Mouse (Mus musculus): ENCODE data around the gene Lrch3. TPM values are rescaled to one million over a fixed set of nuclear protein-coding genes. Genes with fewer than 3 reads are reported as not detected.

Lrch3 gene
- polyA plus RNA-seq, 1 experiment: 32.5 TPM

DNA sequence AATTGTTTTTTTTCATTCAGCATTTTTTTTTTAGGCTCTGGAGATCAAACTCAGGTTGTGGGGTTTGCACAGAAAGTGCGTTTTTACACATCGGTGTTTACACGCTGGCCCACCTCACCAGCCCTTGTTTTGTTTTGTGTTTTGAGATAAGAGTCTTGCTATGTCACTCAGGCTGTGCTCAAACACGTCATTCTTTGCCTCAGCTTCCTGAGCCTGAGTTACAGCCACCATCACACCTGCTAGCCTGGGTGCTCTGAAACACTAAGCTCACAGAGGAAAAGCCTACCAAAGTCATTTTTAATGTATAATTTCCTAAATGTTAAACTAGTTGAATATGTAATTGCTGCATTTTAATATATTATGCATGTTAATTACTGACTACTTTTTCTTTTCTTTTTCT is 67.5 kb downstream of the Lrch3 start:
- H3K36me3 ChIP-seq (ENCODE audit: control insufficient read depth, insufficient read depth, low read length, poor library complexity, severe bottlenecking): peaks cover 5% of the 10 kb centered on the region; the same call in 1 of the 2 replicates
- no peak overlapping the region for H3K9ac ChIP-seq (ENCODE audit: low read depth, poor library complexity, severe bottlenecking)
- H3K9me3 ChIP-seq (replicated peaks; ENCODE audit: control insufficient read depth, insufficient read depth, low read length, poor library complexity, severe bottlenecking): no peaks in the 10 kb centered on the region
- H3K4me1 ChIP-seq (ENCODE audit: control insufficient read depth, insufficient read depth, low read length): no peaks in the 10 kb centered on the region
- no peak overlapping the region for H3K27ac ChIP-seq (ENCODE audit: insufficient read depth, low read length)
- TF ChIP-seq EP300 (IDR thresholded peaks at IDR 0.05; ENCODE audit: insufficient read depth, low read depth, low read length): no peak
- H3K4me3 ChIP-seq (ENCODE audit: low read depth, low read length): no peak overlapping the region
- no peaks in the 10 kb centered on the region for H3K27me3 ChIP-seq (ENCODE audit: control insufficient read depth, insufficient read depth, low read length, poor library complexity, severe bottlenecking)

DNA sequence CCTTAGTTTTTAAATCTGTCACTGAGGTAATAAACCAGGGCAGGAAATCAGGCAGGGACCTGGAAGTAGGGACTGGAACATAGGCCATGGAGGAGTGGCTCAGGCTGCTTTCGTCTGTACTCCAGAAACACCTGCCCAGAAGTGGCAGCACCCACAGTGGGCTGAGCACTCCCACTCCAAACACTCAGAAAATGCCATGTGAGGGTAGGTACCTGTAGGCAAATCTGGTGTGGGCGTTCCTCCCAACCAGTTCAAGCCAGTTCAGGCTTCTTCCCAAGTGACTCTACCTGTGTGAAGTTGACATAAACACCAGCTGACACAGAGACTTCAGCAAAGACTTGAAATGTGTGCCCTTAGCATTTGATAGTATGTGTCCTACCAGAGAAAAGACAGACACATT is 70.7 kb downstream of the Lrch3 start:
- Histone ChIP-seq H3K9ac (ENCODE audit: low read depth, poor library complexity, severe bottlenecking) (no peak overlapping the region), H3K4me1 (ENCODE audit: control insufficient read depth, insufficient read depth, low read length) (no peaks in the 10 kb centered on the region), H3K9me3 (replicated peaks; ENCODE audit: control insufficient read depth, insufficient read depth, low read length, poor library complexity, severe bottlenecking) (no peaks in the 10 kb centered on the region), H3K4me3 (ENCODE audit: low read depth, low read length) (no peak overlapping the region), H3K36me3 (ENCODE audit: control insufficient read depth, insufficient read depth, low read length, poor library complexity, severe bottlenecking) (no peaks in the 10 kb centered on the region; the same call in 1 of the 2 replicates), H3K27me3 (ENCODE audit: control insufficient read depth, insufficient read depth, low read length, poor library complexity, severe bottlenecking) (no peaks in the 10 kb centered on the region), H3K27ac (ENCODE audit: insufficient read depth, low read length) (no peak overlapping the region)
- no peak for TF ChIP-seq EP300 (IDR thresholded peaks at IDR 0.05; ENCODE audit: insufficient read depth, low read depth, low read length)
- TF ChIP-seq POLR2A (IDR thresholded peaks at IDR 0.05; ENCODE audit: insufficient read depth, low read length): no peak
- TF ChIP-seq CTCF (IDR thresholded peaks at IDR 0.05; ENCODE audit: low read depth, low read length): no peak

DNA sequence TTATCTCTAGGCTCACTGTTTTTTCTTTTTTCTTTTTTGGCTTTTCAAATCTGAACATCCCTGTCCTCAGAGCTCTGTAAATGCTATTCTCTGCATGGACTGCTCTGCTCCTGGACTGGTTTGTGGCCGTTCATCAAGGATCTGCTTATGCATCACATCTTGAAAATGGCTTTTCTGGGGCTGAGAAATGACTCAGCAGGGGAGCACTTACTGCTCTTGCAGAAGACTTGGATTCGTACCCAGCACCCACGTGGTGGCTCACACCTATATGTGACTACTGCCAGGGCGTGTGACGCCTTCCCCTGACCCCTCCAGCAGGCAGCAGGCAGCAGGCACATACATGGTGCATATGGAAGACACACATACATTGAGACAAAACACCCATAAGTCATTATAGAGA is 78.3 kb downstream of the Lrch3 start:
- H3K4me1 ChIP-seq (ENCODE audit: control insufficient read depth, insufficient read depth, low read length): no peaks in the 10 kb centered on the region
- no peak overlapping the region for H3K27ac ChIP-seq (ENCODE audit: insufficient read depth, low read length)
- no peak overlapping the region for H3K9ac ChIP-seq (ENCODE audit: low read depth, poor library complexity, severe bottlenecking)
- H3K27me3 ChIP-seq (ENCODE audit: control insufficient read depth, insufficient read depth, low read length, poor library complexity, severe bottlenecking): no peaks in the 10 kb centered on the region
- 0 out of 2 replicates have a peak, but pooled peaks cover 3% of the 10 kb centered on the region for H3K36me3 ChIP-seq (ENCODE audit: control insufficient read depth, insufficient read depth, low read length, poor library complexity, severe bottlenecking)
- no peak for TF ChIP-seq CTCF (IDR thresholded peaks at IDR 0.05; ENCODE audit: low read depth, low read length)
- TF ChIP-seq EP300 (IDR thresholded peaks at IDR 0.05; ENCODE audit: insufficient read depth, low read depth, low read length): no peak
- no peak for TF ChIP-seq POLR2A (IDR thresholded peaks at IDR 0.05; ENCODE audit: insufficient read depth, low read length)
- H3K4me3 ChIP-seq (ENCODE audit: low read depth, low read length): no peak overlapping the region
- no peaks in the 10 kb centered on the region for H3K9me3 ChIP-seq (replicated peaks; ENCODE audit: control insufficient read depth, insufficient read depth, low read length, poor library complexity, severe bottlenecking)

DNA sequence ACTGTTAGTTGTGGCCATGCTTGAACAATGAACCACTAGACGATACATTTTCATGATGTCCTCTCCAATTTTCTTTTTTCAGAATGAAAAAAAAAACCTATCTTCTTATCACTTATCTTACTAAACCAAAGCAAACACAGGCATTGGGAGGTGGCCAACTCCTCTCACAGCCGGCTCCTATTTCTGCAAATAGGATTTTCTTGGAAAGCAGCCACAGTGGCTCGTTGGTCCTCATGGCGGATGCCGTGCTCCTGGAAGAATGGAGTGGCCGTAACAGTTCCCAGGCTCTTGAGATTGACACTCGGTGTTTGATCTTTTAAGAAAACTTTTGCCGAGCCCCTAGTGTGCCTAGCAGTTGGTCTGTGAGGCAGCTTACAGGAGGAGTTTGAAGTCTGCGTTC is 91.3 kb downstream of the Lrch3 start:
- H3K4me3 ChIP-seq (ENCODE audit: low read depth, low read length): no peak overlapping the region
- no peaks in the 10 kb centered on the region for H3K9me3 ChIP-seq (replicated peaks; ENCODE audit: control insufficient read depth, insufficient read depth, low read length, poor library complexity, severe bottlenecking)
- TF ChIP-seq POLR2A (IDR thresholded peaks at IDR 0.05; ENCODE audit: insufficient read depth, low read length) (no peak), EP300 (IDR thresholded peaks at IDR 0.05; ENCODE audit: insufficient read depth, low read depth, low read length) (no peak), CTCF (IDR thresholded peaks at IDR 0.05; ENCODE audit: low read depth, low read length) (no peak)
- H3K4me1 ChIP-seq (ENCODE audit: control insufficient read depth, insufficient read depth, low read length): no peaks in the 10 kb centered on the region
- no peak overlapping the region for H3K9ac ChIP-seq (ENCODE audit: low read depth, poor library complexity, severe bottlenecking)
- H3K27ac ChIP-seq (ENCODE audit: insufficient read depth, low read length): no peak overlapping the region
- H3K27me3 ChIP-seq (ENCODE audit: control insufficient read depth, insufficient read depth, low read length, poor library complexity, severe bottlenecking): no peaks in the 10 kb centered on the region
- H3K36me3 ChIP-seq (ENCODE audit: control insufficient read depth, insufficient read depth, low read length, poor library complexity, severe bottlenecking): no peaks in the 10 kb centered on the region; the same call in 1 of the 2 replicates

DNA sequence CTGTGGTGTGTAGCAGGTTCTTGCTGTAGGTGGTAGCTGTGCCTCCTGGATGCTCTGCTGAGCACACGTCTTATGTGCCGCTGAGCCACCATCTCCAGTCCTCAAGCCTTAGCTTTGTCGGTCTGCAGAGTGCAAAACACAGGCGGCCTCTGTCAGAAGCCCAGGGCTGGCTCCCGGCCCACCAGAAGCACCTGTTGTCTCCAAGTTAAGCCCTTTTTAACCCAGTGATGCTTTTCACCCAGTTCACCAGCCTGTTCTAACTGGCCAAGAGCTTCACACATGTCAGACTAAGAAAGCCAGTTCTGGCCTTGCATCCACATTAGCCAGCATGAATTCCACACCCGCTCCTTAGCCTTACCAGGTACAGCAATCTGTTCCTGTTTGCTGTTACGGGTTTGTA is 93.0 kb downstream of the Lrch3 start:
- no peak for TF ChIP-seq POLR2A (IDR thresholded peaks at IDR 0.05; ENCODE audit: insufficient read depth, low read length)
- TF ChIP-seq EP300 (IDR thresholded peaks at IDR 0.05; ENCODE audit: insufficient read depth, low read depth, low read length): no peak
- TF ChIP-seq CTCF (IDR thresholded peaks at IDR 0.05; ENCODE audit: low read depth, low read length): no peak
- no peaks in the 10 kb centered on the region for H3K4me1 ChIP-seq (ENCODE audit: control insufficient read depth, insufficient read depth, low read length)
- no peak overlapping the region for H3K9ac ChIP-seq (ENCODE audit: low read depth, poor library complexity, severe bottlenecking)
- H3K36me3 ChIP-seq (ENCODE audit: control insufficient read depth, insufficient read depth, low read length, poor library complexity, severe bottlenecking): no peaks in the 10 kb centered on the region; the same call in 1 of the 2 replicates
- no peaks in the 10 kb centered on the region for H3K27me3 ChIP-seq (ENCODE audit: control insufficient read depth, insufficient read depth, low read length, poor library complexity, severe bottlenecking)
- H3K27ac ChIP-seq (ENCODE audit: insufficient read depth, low read length): no peak overlapping the region
- no peaks in the 10 kb centered on the region for H3K9me3 ChIP-seq (replicated peaks; ENCODE audit: control insufficient read depth, insufficient read depth, low read length, poor library complexity, severe bottlenecking)
- no peak overlapping the region for H3K4me3 ChIP-seq (ENCODE audit: low read depth, low read length)

DNA sequence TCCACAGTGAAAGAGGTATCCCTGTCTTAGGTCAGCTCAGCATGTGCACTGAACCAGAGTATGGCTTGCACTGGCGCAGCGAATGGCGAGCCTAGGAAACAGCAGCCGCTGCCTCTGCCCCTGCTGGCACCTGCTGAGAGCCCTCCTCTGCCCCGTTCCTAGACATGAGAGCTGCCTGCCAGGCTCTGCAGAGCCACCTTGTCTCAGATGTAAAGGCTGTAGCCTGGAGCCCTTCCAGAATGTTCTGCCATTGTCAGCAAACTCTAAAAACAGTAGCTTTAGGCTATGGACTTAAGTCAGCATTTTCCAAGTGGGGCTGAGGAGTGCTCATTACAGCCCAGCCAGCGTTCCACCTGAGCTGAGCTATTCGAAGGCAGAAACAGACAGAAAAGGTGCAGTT is 93.5 kb downstream of the Lrch3 start:
- Histone ChIP-seq H3K27me3 (ENCODE audit: control insufficient read depth, insufficient read depth, low read length, poor library complexity, severe bottlenecking) (no peaks in the 10 kb centered on the region), H3K9ac (ENCODE audit: low read depth, poor library complexity, severe bottlenecking) (no peak overlapping the region), H3K36me3 (ENCODE audit: control insufficient read depth, insufficient read depth, low read length, poor library complexity, severe bottlenecking) (no peaks in the 10 kb centered on the region; the same call in 1 of the 2 replicates), H3K27ac (ENCODE audit: insufficient read depth, low read length) (no peak overlapping the region), H3K4me3 (ENCODE audit: low read depth, low read length) (no peak overlapping the region), H3K9me3 (replicated peaks; ENCODE audit: control insufficient read depth, insufficient read depth, low read length, poor library complexity, severe bottlenecking) (no peaks in the 10 kb centered on the region), H3K4me1 (ENCODE audit: control insufficient read depth, insufficient read depth, low read length) (peaks cover 1% of the 10 kb centered on the region)
- no peak for TF ChIP-seq EP300 (IDR thresholded peaks at IDR 0.05; ENCODE audit: insufficient read depth, low read depth, low read length)
- no peak for TF ChIP-seq CTCF (IDR thresholded peaks at IDR 0.05; ENCODE audit: low read depth, low read length)
- TF ChIP-seq POLR2A (IDR thresholded peaks at IDR 0.05; ENCODE audit: insufficient read depth, low read length): no peak
